Comparison of ENCODE assay signal across 27 mouse cellular contexts in genomic region chr10:17621703-17622385, GRCm38 (mm10).
"Had no signal": no experiment of that assay in that cellular context is flagged by ENCODE, and none has a peak within 500 bp of the region (broad histone marks: within the 10 kb centered on the region; RNA-seq: fewer than 3 reads in every experiment).

No protein-coding gene starts in this region.

- H3K27ac ChIP-seq: gastrocnemius, adult 2 months; heart, embryonic 10.5 days; hindbrain, embryonic 10.5 days; hindbrain, embryonic 12.5 days; hindbrain, embryonic 14.5 days; kidney, embryonic 15.5 days; kidney, postnatal 0 days; limb, embryonic 13.5 days; limb, embryonic 15.5 days; liver, embryonic 12.5 days; liver, embryonic 14.5 days had no signal

- H3K9me3 ChIP-seq: heart, embryonic 10.5 days; heart, embryonic 12.5 days; hindbrain, embryonic 10.5 days; hindbrain, embryonic 12.5 days; kidney, embryonic 15.5 days; limb, embryonic 13.5 days; limb, embryonic 15.5 days; liver, embryonic 12.5 days had no signal

- H3K36me3 ChIP-seq: heart, embryonic 10.5 days; heart, embryonic 12.5 days; hindbrain, embryonic 10.5 days; hindbrain, embryonic 12.5 days; kidney, embryonic 15.5 days; limb, embryonic 13.5 days; limb, embryonic 15.5 days; liver, embryonic 12.5 days had no signal

- DNase-seq: gastrocnemius, adult 2 months; gastrocnemius, postnatal 10 days; gastrocnemius, postnatal 25 days; heart, adult 18-20 months; heart, postnatal 10 days; heart, postnatal 4 days; kidney, adult 11 months; kidney, adult 2 months; kidney, adult 9 months; kidney, postnatal 14 days; kidney, postnatal 36 days; layer of hippocampus, adult 9-11 months; layer of hippocampus, postnatal 36 days; left cerebral cortex, postnatal 4 days had no signal

- H3K4me2 ChIP-seq: heart, embryonic 12.5 days; hindbrain, embryonic 12.5 days; hindbrain, embryonic 14.5 days; kidney, embryonic 15.5 days; limb, embryonic 13.5 days; limb, embryonic 15.5 days; liver, embryonic 12.5 days had no signal

- H3K27me3 ChIP-seq: heart, embryonic 12.5 days; hindbrain, embryonic 12.5 days; kidney, embryonic 15.5 days; limb, embryonic 13.5 days; limb, embryonic 15.5 days; liver, embryonic 12.5 days had no signal

- ATAC-seq: hindbrain, embryonic 16.5 days; inflammation-experienced regulatory T-cells, adult 6 months; liver, embryonic 12.5 days had no signal

- H3K9ac ChIP-seq: heart, embryonic 12.5 days; hindbrain, embryonic 12.5 days; hindbrain, embryonic 14.5 days; kidney, embryonic 15.5 days; limb, embryonic 13.5 days; limb, embryonic 15.5 days; liver, embryonic 12.5 days; liver, embryonic 14.5 days had no signal

- H3K4me1 ChIP-seq: heart, embryonic 10.5 days; heart, embryonic 12.5 days; hindbrain, embryonic 10.5 days; hindbrain, embryonic 12.5 days; kidney, embryonic 15.5 days; limb, embryonic 13.5 days; limb, embryonic 15.5 days had no signal

- H3K4me3 ChIP-seq: gastrocnemius, adult 2 months; heart, embryonic 10.5 days; heart, embryonic 12.5 days; hindbrain, embryonic 10.5 days; hindbrain, embryonic 12.5 days; kidney, embryonic 15.5 days; limb, embryonic 13.5 days; limb, embryonic 15.5 days; liver, embryonic 12.5 days had no signal
